In genomic region chr8:80848631-80849030, GRCm38 (mm10) we compare ENCODE assay signal across 12 mouse cellular contexts. TPM values are rescaled to one million over a fixed set of nuclear protein-coding genes. Genes with fewer than 3 reads are reported as not detected.
A peak's percentile ranks its signal among the peaks of the same experiment; 100 is the strongest.
DNase-seq lines count a peak whose midpoint lies in the region; ATAC-seq and TF ChIP-seq lines count a peak whose summit lies in the region.
"Had no signal": no experiment of that assay in that cellular context is flagged by ENCODE, and none has a peak within 500 bp of the region (broad histone marks: within the 10 kb centered on the region; RNA-seq: fewer than 3 reads in every experiment).

No protein-coding gene starts in this region.

- no peaks in the 10 kb centered on the region for H3K36me3 ChIP-seq in intestine, embryonic 14.5 days (ENCODE audit: control insufficient read depth, insufficient read depth, low read length)
- H3K36me3 ChIP-seq in intestine, embryonic 15.5 days = no peaks in the 10 kb centered on the region
- H3K36me3 ChIP-seq in lung, postnatal 0 days (ENCODE audit: insufficient read depth, low read length) = no peaks in the 10 kb centered on the region

- no peaks in the 10 kb centered on the region for H3K27me3 ChIP-seq in intestine, embryonic 14.5 days (replicated peaks; ENCODE audit: control insufficient read depth, insufficient read depth, low read length)
- no peaks in the 10 kb centered on the region for H3K27me3 ChIP-seq in intestine, embryonic 15.5 days (replicated peaks)
- H3K27me3 ChIP-seq in lung, postnatal 0 days (replicated peaks; ENCODE audit: insufficient read depth, low read length) = no peaks in the 10 kb centered on the region

- H3K9ac ChIP-seq in intestine, embryonic 14.5 days (ENCODE audit: low read length) = no peak overlapping the region
- no peak overlapping the region for H3K9ac ChIP-seq in intestine, embryonic 15.5 days
- H3K9ac ChIP-seq in lung, postnatal 0 days (replicated peaks; ENCODE audit: low read depth) = no peak overlapping the region
- H3K9ac ChIP-seq: liver, embryonic 14.5 days had no signal

- no peak for DNase-seq in gastrocnemius, adult 2 months
- no peak for DNase-seq in gastrocnemius, adult 18-20 months (ENCODE audit: low spot score)
- no peak for DNase-seq in intestine, embryonic 14.5 days (ENCODE audit: low spot score)
- no peak for DNase-seq in lung, postnatal 0 days (ENCODE audit: low spot score)
- no peak for DNase-seq in lung, postnatal 25 days (ENCODE audit: low spot score)
- DNase-seq in thymus, postnatal 4 days = no peak
- no peak for DNase-seq in left cerebral cortex, postnatal 25 days (ENCODE audit: low spot score in 2 of 2)
- DNase-seq: cerebellum, adult 9-10 months had no signal

- peak overlapping the region; percentile 65 for H3K4me3 ChIP-seq in gastrocnemius, adult 2 months
- H3K4me3 ChIP-seq in intestine, embryonic 14.5 days (ENCODE audit: low read depth, low read length) = no peak overlapping the region
- H3K4me3 ChIP-seq in intestine, embryonic 15.5 days (replicated peaks) = no peak overlapping the region
- H3K4me3 ChIP-seq in lung, postnatal 0 days (ENCODE audit: low read depth, low read length) = no peak overlapping the region

- H3K9me3 ChIP-seq in intestine, embryonic 14.5 days (ENCODE audit: control insufficient read depth, low read length) = no peaks in the 10 kb centered on the region
- H3K9me3 ChIP-seq in intestine, embryonic 15.5 days = no peaks in the 10 kb centered on the region
- H3K9me3 ChIP-seq in lung, postnatal 0 days (ENCODE audit: low read length) = no peaks in the 10 kb centered on the region

- H3K4me1 ChIP-seq in intestine, embryonic 14.5 days (replicated peaks; ENCODE audit: control insufficient read depth, insufficient read depth, low read length) = peaks cover 34% of the 10 kb centered on the region
- peaks cover 24% of the 10 kb centered on the region for H3K4me1 ChIP-seq in intestine, embryonic 15.5 days (replicated peaks)
- H3K4me1 ChIP-seq in lung, postnatal 0 days (ENCODE audit: insufficient read depth, low read depth, low read length) = peaks cover 8% of the 10 kb centered on the region

- 73% methylated on average over 11 of the region's 11 CpGs for WGBS in intestine, embryonic 14.5 days
- WGBS in intestine, embryonic 15.5 days = 66% methylated on average over 11 of the region's 11 CpGs
- WGBS in lung, postnatal 0 days = 51% methylated on average over 11 of the region's 11 CpGs

- no peak for TF ChIP-seq EP300 in lung, postnatal 0 days (IDR thresholded peaks at IDR 0.05)

- TF ChIP-seq CTCF in gastrocnemius, adult 2 months (IDR thresholded peaks at IDR 0.05) = no peak
- TF ChIP-seq CTCF in lung, postnatal 0 days (IDR thresholded peaks at IDR 0.05) = no peak

- no peak for ATAC-seq in intestine, embryonic 14.5 days (replicated peaks; ENCODE audit: low FRiP score, low TSS enrichment, low read depth)
- no peak for ATAC-seq in intestine, embryonic 15.5 days
- no peak for ATAC-seq in lung, postnatal 0 days
- ATAC-seq: inflammation-experienced regulatory T-cells, adult 6 months had no signal

- no peak overlapping the region for H3K4me2 ChIP-seq in intestine, embryonic 14.5 days (ENCODE audit: low read length)
- no peak overlapping the region for H3K4me2 ChIP-seq in intestine, embryonic 15.5 days (replicated peaks)
- H3K4me2 ChIP-seq in lung, postnatal 0 days (replicated peaks; ENCODE audit: low read depth, low read length) = peak overlapping the region; percentile 25; the same call in 1 of the 2 replicates

- H3K27ac ChIP-seq in gastrocnemius, adult 2 months = peak overlapping the region; percentile 83
- peak overlapping the region; percentile 38; the same call in 1 of the 2 replicates for H3K27ac ChIP-seq in intestine, embryonic 14.5 days (ENCODE audit: low read depth)
- no peak overlapping the region for H3K27ac ChIP-seq in intestine, embryonic 15.5 days
- H3K27ac ChIP-seq in lung, postnatal 0 days (ENCODE audit: low read length) = peak overlapping the region; percentile 82
- H3K27ac ChIP-seq: liver, embryonic 14.5 days had no signal

- intact Hi-C loops in gastrocnemius, adult 2 months (cut with DNase I) = loop anchor here (5.0 kb wide), 1 partner anchor 36 kb away; no protein-coding TSS in a partner anchor
- intact Hi-C loops in left cerebral cortex, postnatal 25 days (cut with DNase I) = no loop called here

RNA-seq across cellular contexts. Expression of gene Gab1, which starts 31.7 kb away (rescaled TPM):
- total RNA-seq in gastrocnemius, adult 2 months (2021) = 10 to 100 TPM; 11.7 to 14.3 TPM
- 10 to 100 TPM; 10.6 to 11.9 TPM for total RNA-seq in gastrocnemius, adult 18-20 months (2021)
- polyA plus RNA-seq in intestine, embryonic 14.5 days (2014; fragmentation: Nextera tagmentation; extraction: Ambion mirVana) = 23.1 and 23.9 TPM in 2 replicates
- polyA plus RNA-seq in intestine, embryonic 15.5 days (2015; fragmentation: Nextera tagmentation; extraction: Ambion mirVana) = 13.5 and 14.3 TPM in 2 replicates
- polyA plus RNA-seq in lung, postnatal 0 days (2015; fragmentation: Nextera tagmentation; extraction: Ambion mirVana) = 16.9 and 18.9 TPM in 2 replicates
- 10 to 100 TPM; 13.6 to 14.1 TPM for total RNA-seq in left cerebral cortex, postnatal 25 days (2021)
- total RNA-seq: monocyte, adult 5-6 weeks had no signal
- polyA plus RNA-seq: inflammation-experienced regulatory T-cells, adult 6 months had no signal
